Mouse (Mus musculus) stomach, embryonic 14.5 days (tissue): ENCODE measurements around the gene Rin2. TPM values are rescaled to one million over a fixed set of nuclear protein-coding genes. Genes with fewer than 3 reads are reported as not detected.

Experiments used
- ATAC-seq: fragments of 200-750 bp; cut with Nextera tagmentation; 2 replicates; pipeline ENCODE4 v1.8.0; 2017; ENCODE audit warnings: low read depth, moderate TSS enrichment; ENCODE audit not compliant: insufficient number of reproducible peaks, insufficient read depth, low FRiP score
- H3K27ac ChIP-seq: fragments of 300-500 bp; sonication (generic); 2 replicates; pipeline ENCODE4 v1.5.1; 2014; ENCODE audit warnings: mild to moderate bottlenecking, low read length, moderate library complexity, mixed read lengths
- H3K27me3 ChIP-seq: fragments of 300-500 bp; sonication (generic); 2 replicates; pipeline ENCODE4 v1.6.1; 2014; ENCODE audit warnings: low read length, control low read depth, mixed read lengths; ENCODE audit not compliant: control insufficient read depth, insufficient read depth
- H3K36me3 ChIP-seq: fragments of 300-500 bp; sonication (generic); 2 replicates; pipeline ENCODE4 v1.6.1; 2014; ENCODE audit warnings: mild to moderate bottlenecking, control low read depth, low read length, moderate library complexity, mixed read lengths; ENCODE audit not compliant: control insufficient read depth, insufficient read depth
- H3K4me1 ChIP-seq: fragments of 300-500 bp; sonication (generic); 2 replicates; pipeline ENCODE4 v1.6.1; 2014; ENCODE audit warnings: low read length, control low read depth, mixed read lengths; ENCODE audit not compliant: control insufficient read depth, insufficient read depth
- H3K4me2 ChIP-seq: fragments of 300-500 bp; sonication (generic); replicated peaks from 2 replicates; pipeline ENCODE4 v1.6.1; 2014; ENCODE audit warnings: low read depth, low read length, control low read depth
- H3K4me3 ChIP-seq: fragments of 300-500 bp; sonication (generic); 2 replicates; pipeline ENCODE4 v1.5.1; 2014; ENCODE audit warnings: low read depth, low read length, control low read depth
- H3K9ac ChIP-seq: fragments of 300-500 bp; sonication (generic); replicated peaks from 2 replicates; pipeline ENCODE4 v1.6.1; 2014; ENCODE audit warnings: low read depth, mild to moderate bottlenecking, control low read depth, low read length, moderate library complexity, mixed read lengths
- H3K9me3 ChIP-seq: fragments of 300-500 bp; sonication (generic); 2 replicates; pipeline ENCODE4 v1.6.1; 2016; ENCODE audit warnings: low read depth, low read length, control low read depth; ENCODE audit not compliant: control insufficient read depth
- WGBS: fragments of 180-500 bp; shearing (Covaris S2); extraction: QIAGEN DNeasy Blood & Tissue Kit; methylation state at CpG from one replicate; pipeline ENCODE4 v1.1.7; 2014; 5-methylcytosine and 5-hydroxymethylcytosine counted together
- polyA plus RNA-seq: library from polyadenylated mRNA; unstranded; fragments of >200 nt; fragmentation: Nextera tagmentation; extraction: Ambion mirVana; gene quantifications from 2 replicates; pipeline ENCODE4 v1.2.1, GENCODE M21; 2014

The Rin2 gene
- polyA plus RNA-seq, 1 experiment from 2014 or later = 38.0 TPM

DNA sequence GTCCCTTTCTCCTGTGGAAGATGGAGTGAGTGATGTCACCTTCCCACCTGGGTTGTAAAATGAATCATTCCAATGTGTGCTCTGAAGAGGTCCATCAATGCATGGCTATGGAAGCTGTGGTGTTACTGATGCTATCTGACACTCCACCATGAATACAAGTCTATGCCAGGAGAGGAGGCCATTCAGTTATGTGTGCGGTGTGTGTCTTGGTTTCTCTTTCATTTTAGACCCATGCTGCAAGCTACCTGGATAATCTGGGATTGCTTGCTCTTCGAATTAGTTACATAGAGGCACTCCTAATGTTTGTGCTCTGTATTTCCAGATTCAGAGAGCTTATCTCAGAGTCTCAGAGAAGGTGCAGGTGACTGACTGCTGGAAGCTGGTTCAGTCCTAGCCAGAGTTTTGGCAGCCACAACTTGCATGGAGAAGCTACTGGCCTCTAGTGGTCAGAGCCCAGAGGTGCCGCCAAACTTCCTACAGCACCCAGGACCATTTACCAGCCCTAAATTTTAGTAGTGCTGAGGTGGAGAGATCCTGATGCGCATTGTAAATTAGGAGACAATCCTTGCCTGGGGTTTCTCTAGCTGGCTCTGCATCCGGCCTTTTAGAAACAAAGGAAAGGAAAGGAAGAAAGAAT lies 119.4 kb downstream of the Rin2 start:
- Histone ChIP-seq H3K36me3 (no peaks in the 10 kb centered on the region), H3K27ac (no peak overlapping the region), H3K9me3 (no peaks in the 10 kb centered on the region), H3K4me3 (no peak overlapping the region), H3K4me2 (no peak overlapping the region), H3K27me3 (no peaks in the 10 kb centered on the region), H3K4me1 (no peaks in the 10 kb centered on the region), H3K9ac (no peak overlapping the region)
- 39% methylated on average over 5 of the region's 5 CpGs for WGBS
- ATAC-seq = 0 out of 2 replicates have a peak, but pooled peaks have one; percentile 46

GRCm38 (mm10) chr2:145797851-145798250 lies 122.8 kb downstream of the Rin2 start:
- no peak overlapping the region for H3K4me3 ChIP-seq
- H3K27ac ChIP-seq = no peak overlapping the region
- H3K9me3 ChIP-seq = no peaks in the 10 kb centered on the region
- WGBS = 58% methylated on average over 1 of the region's 1 CpGs
- no peak for ATAC-seq
- H3K4me1 ChIP-seq = no peaks in the 10 kb centered on the region
- H3K4me2 ChIP-seq = no peak overlapping the region
- H3K36me3 ChIP-seq = peaks cover 3% of the 10 kb centered on the region; the same call in 1 of the 2 replicates
- no peak overlapping the region for H3K9ac ChIP-seq
- H3K27me3 ChIP-seq = no peaks in the 10 kb centered on the region

DNA sequence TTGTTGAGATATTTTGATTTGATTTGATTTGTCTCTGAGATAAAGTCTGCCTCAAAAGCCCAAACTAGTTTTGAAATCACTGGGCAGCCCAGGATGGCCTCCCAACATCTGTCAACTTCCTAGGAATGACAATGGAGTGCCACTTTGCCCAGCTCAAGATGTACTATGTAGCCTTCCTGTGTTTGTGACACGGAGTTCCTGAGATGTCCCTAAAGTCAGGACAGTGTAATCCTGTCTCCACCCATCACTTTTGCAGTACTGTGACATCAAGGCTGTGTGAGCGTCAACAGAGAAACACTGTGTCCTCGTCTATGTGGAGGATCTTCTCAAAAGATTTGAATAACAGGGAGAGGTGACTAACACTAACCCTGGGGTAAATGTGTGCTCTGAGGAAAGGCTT lies 123.9 kb downstream of the Rin2 start:
- no peak overlapping the region for H3K4me2 ChIP-seq
- no peaks in the 10 kb centered on the region for H3K9me3 ChIP-seq
- H3K4me3 ChIP-seq = no peak overlapping the region
- ATAC-seq = no peak
- 73% methylated on average over 3 of the region's 3 CpGs for WGBS
- no peak overlapping the region for H3K9ac ChIP-seq
- no peaks in the 10 kb centered on the region for H3K4me1 ChIP-seq
- H3K36me3 ChIP-seq = peaks cover 3% of the 10 kb centered on the region; the same call in 1 of the 2 replicates
- no peaks in the 10 kb centered on the region for H3K27me3 ChIP-seq
- no peak overlapping the region for H3K27ac ChIP-seq

GRCm38 (mm10) chr2:145801322-145802052 lies 126.5 kb downstream of the Rin2 start:
- WGBS = 81% methylated on average over 9 of the region's 9 CpGs
- no peaks in the 10 kb centered on the region for H3K27me3 ChIP-seq
- no peak overlapping the region for H3K4me2 ChIP-seq
- no peak for ATAC-seq
- no peak overlapping the region for H3K27ac ChIP-seq
- H3K36me3 ChIP-seq = peaks cover 3% of the 10 kb centered on the region; the same call in 1 of the 2 replicates
- no peak overlapping the region for H3K4me3 ChIP-seq
- no peak overlapping the region for H3K9ac ChIP-seq
- no peaks in the 10 kb centered on the region for H3K4me1 ChIP-seq
- H3K9me3 ChIP-seq = no peaks in the 10 kb centered on the region

- H3K4me1 ChIP-seq = no peaks in the 10 kb centered on the region
- H3K36me3 ChIP-seq = peaks cover 3% of the 10 kb centered on the region; the same call in 1 of the 2 replicates
- H3K27ac ChIP-seq = no peak overlapping the region
- H3K4me2 ChIP-seq = no peak overlapping the region
- no peak overlapping the region for H3K9ac ChIP-seq
- H3K9me3 ChIP-seq = no peaks in the 10 kb centered on the region
- no peaks in the 10 kb centered on the region for H3K27me3 ChIP-seq
- no peak overlapping the region for H3K4me3 ChIP-seq
- ATAC-seq = no peak
- WGBS = 80% methylated on average over 2 of the region's 2 CpGs
These were observed 127.6 kb downstream of the Rin2 start for GRCm38 (mm10) chr2:145802626-145803025.

- H3K9ac ChIP-seq = no peak overlapping the region
- H3K4me3 ChIP-seq = no peak overlapping the region
- peaks cover 3% of the 10 kb centered on the region; the same call in 1 of the 2 replicates for H3K36me3 ChIP-seq
- 92% methylated on average over 10 of the region's 10 CpGs for WGBS
- H3K9me3 ChIP-seq = no peaks in the 10 kb centered on the region
- no peaks in the 10 kb centered on the region for H3K4me1 ChIP-seq
- no peak overlapping the region for H3K4me2 ChIP-seq
- H3K27ac ChIP-seq = no peak overlapping the region
- no peak for ATAC-seq
- H3K27me3 ChIP-seq = no peaks in the 10 kb centered on the region
These were observed 128.9 kb downstream of the Rin2 start for GRCm38 (mm10) chr2:145803822-145804342.

DNA sequence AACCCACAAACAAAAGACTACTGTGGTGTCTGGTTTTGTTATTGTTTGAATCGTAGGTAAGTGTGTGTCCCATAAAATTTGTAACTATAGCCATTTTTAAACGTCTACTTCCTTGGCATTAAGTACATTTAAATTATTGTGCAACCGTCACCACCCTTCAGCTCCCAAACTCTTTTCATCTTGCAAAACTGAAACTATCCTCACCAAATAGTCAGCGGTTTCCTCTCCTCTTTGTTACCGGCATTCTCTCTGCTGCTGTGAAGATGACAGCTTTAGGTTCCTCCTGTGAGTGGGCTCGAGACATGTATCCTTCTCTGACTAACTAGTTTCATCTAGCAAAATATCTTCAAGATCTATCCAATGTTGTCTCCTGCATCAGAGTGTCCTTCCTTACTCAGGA lies 129.5 kb downstream of the Rin2 start:
- H3K27ac ChIP-seq = no peak overlapping the region
- H3K36me3 ChIP-seq = peaks cover 3% of the 10 kb centered on the region; the same call in 1 of the 2 replicates
- no peak overlapping the region for H3K4me2 ChIP-seq
- no peaks in the 10 kb centered on the region for H3K9me3 ChIP-seq
- H3K9ac ChIP-seq = no peak overlapping the region
- no peaks in the 10 kb centered on the region for H3K4me1 ChIP-seq
- WGBS = 92% methylated on average over 6 of the region's 6 CpGs
- no peak for ATAC-seq
- no peak overlapping the region for H3K4me3 ChIP-seq
- no peaks in the 10 kb centered on the region for H3K27me3 ChIP-seq

GRCm38 (mm10) chr2:145807276-145807675 lies 132.3 kb downstream of the Rin2 start:
- H3K27ac ChIP-seq = no peak overlapping the region

More at GRCm38 (mm10) chr2:145807276-145807675, 132.3 kb downstream of the Rin2 start:
- H3K27me3 ChIP-seq = no peaks in the 10 kb centered on the region
- no peak for ATAC-seq
- WGBS = 68% methylated on average over 2 of the region's 2 CpGs
- no peak overlapping the region for H3K9ac ChIP-seq
- no peak overlapping the region for H3K4me2 ChIP-seq
- H3K4me1 ChIP-seq = no peaks in the 10 kb centered on the region
- no peak overlapping the region for H3K4me3 ChIP-seq
- H3K36me3 ChIP-seq = no peaks in the 10 kb centered on the region
- no peaks in the 10 kb centered on the region for H3K9me3 ChIP-seq
